Mouse (Mus musculus) MN1 (cell line): ENCODE measurements around the gene Disc1.
A peak's percentile ranks its signal among the peaks of the same experiment; 100 is the strongest.

ENCODE experiments used
- DNase-seq: peaks from one replicate; pipeline ENCODE4 v3.0.0-alpha.2; 2016; ENCODE audit warnings: low spot score

Disc1 gene

DNA sequence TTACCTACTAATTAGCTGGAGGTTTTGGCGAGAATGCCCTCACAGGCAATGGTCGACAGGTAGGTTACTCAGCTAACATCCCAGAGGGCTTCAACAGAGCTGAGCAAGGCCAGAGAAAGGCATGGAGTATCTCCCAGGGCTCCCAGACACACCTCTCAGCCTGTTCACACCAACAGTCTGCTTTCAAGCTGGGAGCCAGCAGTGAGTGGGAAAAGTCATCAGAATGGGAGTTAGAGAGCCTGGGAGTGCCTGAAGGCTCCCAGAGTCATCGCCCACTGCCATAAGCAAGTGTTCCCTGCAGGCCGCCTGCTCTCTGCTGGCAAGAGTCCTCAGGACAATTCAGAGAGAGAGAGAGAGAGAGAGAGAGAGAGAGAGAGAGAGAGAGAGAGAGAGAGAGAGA is 167.1 kb downstream of the Disc1 start:
- no peak for DNase-seq

DNA sequence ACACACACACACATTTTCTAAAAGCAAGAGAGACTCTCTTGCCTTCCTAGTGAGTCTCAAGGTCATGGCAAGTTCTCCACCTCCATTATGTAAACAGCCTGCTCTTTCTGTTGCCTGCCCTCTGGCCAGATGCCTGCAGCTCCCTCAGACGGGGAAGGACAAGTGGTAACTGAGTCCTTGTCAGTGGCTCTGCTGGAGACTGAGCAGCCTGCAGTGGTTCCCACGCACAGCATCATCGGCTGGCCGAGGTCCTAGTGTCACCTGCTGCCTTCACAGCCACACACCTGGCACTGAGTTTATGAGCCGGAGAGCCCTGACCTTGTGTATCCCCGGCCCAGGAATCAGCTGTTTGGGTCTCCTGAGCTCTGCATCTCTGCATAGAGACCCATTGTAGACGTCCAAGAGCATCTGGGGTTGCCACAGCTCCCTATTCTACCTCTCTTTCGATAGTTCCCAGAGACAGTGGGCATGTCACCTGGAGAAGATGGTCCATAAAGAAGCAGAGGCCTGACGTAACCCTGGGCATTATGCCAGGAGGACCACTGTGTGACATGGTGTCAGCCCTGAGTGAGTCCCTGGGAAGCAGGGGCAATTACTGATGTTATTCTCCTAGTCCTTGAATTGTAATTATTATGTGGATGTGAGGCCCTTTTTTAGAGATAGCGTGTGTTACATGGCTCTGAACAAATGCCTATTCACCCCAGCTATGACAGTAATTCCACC is 169.2 kb downstream of the Disc1 start:
- no peak for DNase-seq

DNA sequence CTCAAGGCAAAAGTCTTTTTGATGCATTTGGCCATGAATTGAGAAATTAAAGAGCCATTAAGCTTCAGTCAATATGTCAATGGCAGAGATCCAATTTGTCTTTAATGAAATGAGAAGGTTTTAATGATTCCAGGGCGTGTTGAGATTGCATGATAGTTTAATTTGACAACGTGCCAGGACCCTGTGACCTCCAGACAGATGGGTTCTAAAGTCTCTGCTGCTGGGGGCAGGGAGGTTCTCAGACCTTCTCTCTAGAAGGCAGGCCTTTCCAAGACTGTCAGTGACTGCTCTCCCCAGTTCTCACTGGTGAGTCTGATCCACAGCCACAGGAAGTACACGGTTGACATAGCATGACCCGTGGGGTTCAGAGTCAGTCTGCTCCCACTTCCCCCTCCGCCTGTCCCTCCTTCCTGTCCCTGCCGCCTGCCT is 170.3 kb downstream of the Disc1 start:
- peak; percentile 87 for DNase-seq

DNA sequence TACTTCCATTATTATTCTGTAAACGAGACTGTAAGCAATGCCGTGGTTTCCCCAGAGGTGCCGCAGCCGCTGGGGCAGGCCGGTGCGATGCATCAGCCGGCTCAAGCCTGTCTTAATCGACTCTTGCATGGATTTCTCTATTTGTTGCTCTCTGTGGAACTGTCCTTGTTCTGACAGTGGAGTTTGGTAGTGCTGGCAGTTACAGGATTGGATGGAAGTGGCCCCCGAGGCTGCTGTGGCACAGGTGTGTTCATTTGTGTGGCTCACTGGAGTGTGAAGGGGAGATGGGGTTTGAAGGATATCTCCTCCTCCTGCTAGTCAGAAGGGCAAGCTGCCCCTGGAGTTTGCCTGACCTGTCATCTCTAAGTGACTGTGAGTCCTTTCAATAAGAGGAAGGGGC is 171.3 kb downstream of the Disc1 start:
- DNase-seq = no peak

DNA sequence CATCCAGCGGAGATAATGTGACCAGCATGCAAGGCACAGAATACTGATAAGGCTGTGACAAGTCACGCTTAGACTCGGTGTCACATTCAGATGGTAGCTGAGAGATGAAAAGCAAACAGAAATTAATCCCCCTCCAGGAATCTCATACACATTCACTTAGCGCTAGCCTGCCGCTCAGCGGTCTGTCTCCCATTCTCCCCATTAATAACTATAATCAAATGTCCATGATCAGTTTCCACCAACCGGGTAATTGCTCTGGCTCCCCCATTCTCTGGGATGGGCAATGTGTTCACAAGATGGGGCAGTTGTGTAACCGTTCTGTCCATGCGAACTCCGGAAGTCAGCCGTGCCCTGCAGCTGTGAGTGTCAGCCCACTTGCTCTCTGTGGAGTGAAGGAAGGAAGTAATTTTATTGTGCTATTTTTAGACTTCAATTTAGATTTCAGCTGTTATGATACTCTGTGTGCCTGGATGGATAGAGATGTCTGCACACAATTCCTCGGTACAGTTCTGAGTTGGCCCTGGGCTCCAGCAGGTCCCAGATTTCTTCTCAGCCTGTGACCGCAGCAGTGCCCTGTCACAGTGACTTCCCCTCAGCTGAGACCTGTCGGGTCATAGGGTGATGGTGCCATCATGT is 173.1 kb downstream of the Disc1 start:
- no peak for DNase-seq

DNA sequence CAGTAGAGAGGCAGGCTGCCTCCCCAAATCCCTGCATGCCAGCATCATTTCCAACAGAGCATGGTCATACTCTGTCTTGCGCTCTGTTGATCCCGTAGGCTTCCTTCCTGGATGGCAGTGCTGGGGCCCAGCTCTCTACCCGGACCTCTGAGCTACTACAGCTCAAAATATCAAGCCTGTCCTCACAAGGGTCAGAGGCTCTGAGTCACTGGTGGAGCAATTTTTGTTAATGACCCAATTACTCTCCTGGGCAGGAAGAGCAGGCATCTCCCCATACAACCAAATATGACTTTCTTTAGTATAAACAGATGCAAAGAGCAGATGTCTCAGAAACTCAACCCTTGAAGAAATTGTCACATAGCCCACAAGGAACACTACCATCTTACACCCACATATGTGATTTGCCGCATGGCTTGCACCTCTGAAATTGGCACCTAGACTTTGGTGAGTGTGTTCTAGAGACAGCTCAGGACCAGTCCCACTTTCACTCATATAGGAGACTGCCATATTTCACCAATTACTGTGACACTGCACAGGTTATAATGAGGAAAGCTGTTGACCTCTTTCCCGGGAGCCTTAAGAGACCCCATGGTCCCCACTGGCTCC is 176.6 kb downstream of the Disc1 start:
- no peak for DNase-seq

DNA sequence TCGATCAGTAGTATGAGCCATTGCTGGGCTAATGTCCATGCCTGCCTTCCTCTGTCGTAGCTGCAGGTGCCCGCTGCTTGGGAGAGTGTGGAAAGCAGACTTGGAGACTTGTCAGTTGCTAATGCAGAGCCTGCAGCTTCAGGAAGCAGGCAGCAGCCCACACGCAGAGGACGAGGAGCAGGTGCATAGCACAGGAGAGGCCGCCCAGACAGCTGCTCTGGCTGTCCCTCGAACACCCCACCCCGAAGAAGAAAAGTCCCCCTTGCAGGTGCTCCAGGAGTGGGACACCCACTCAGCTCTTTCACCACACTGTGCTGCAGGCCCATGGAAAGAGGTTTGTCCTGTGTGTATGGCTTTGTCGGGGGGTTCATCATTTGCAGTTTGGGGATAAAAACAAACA is 178.7 kb downstream of the Disc1 start:
- DNase-seq = no peak

DNA sequence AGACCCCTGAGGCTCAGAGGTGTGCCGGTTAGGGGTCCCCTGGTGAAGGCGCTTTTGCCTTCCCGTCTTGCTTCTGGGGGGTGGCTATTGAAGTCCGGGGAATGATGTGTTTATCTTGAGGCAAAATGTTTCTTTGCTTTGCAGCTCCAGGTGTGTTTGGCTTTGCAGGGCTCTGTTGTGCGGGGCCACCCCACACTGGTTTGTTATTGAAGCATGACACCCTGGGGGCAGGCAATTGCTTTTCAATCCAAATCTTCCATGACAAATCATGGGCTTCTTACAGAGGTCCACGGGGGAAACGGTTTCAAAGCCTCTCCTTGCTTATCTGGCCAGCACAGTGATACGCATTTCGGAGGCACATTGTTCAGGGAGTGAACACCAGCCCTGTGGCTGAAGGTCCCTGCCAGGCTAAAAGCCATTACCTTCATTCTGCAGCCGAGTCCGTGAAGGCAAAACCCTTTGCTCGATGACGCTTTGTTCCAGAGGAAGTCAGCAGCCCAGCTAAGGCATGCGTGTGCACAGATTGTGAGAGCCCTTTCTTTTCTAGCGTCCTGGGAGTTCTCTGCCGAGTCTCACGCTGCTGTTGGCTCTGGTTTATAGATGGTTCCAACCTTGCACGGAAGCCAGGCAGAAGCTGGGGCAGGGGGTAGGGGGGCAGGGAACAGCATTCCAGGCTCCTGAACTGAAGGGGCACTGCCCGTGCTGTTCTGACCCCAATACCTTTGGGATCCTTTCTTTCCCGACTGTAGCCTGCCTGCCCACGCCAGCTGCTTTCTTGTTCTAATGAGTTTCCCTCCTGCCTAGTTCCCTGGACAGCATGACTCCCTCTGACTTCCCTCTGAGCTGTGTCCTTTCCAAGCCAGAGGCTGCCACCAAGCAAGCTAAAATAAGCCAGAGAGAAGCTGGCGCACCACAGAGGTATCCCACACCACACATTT is 182.2 kb downstream of the Disc1 start:
- DNase-seq = no peak

DNA sequence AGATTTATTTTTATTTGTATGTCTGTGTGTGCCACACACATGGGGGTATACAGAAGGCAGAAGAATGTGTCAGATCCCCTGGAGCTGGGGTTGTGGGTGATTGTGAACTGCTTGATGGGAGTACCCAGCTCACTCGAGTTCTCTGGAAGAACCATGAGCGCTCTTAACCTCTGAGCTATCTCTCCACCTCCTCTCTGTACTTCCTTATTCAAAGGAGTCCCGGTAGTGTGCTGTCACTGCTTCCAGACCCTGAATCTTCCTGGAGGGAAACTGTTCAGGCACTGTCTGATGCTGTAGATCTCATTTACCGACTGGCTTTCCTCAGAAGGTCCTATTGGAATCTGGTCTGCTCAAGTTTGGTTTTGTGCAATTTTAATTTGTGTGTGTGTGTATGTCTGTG is 186.8 kb downstream of the Disc1 start:
- DNase-seq = no peak

DNA sequence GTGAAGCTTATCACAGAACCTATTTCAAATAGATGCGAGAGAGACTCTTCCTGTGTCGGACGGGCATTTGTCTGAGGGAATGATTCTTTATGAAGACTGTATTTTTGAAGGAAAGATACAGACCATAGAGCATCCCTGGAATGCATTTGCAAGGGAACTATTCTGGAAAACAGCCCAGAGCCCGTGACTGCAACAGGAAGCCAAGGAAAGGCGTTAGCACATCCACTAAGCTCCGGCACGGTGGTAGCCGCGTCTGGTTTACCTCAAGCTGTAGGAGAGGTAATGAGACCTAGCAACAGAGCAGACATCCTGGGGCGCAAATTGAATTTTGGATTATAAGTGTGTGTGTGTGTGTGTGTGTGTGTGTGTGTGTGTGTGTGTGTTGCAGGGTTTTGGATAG is 188.4 kb downstream of the Disc1 start:
- peak; percentile 95 for DNase-seq

DNA sequence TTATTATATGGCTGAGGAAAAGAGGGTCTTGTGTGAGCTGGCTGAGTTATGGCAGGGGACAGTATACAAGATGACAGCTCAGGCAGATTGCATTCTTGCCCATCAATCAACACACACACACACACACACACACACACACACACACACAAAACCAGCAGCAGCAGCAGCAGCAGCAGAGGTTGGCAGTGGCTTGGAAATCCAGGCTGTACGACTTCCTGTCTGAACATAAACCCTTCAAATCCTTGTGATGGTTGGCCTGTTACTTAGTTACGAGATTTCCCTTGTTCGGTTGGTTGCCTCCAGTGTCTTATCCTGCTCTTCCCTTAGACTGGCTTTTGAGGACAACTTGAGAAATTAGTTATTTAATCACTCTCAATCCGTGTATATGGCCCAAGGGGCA is 188.9 kb downstream of the Disc1 start:
- no peak for DNase-seq

DNA sequence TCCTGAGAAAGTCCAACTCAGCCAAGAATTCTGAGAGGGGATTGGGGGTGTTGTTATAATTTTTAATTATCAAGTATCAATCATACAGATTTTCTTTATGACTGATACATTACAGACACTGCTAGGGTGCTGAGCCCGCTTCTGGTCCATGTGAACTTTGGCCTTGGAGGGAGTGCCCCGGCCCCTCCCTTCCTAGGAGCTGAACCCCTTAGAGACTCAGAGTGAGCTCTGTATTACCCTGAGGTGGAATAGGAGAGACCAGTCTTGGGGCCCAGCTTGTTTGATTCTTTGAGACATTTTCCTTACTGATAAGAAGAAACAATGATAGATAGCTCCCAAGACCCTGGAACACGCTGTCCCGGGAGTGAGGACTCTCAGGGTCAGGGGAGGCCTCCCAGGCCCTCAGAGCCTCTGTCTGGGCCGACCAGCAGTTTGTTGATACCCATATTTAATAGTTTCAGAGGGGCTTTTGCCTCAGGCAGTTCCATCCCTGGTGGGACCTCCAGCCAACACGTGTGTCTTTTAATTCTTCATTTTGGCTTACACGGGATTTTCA is 192.8 kb downstream of the Disc1 start:
- no peak for DNase-seq

DNA sequence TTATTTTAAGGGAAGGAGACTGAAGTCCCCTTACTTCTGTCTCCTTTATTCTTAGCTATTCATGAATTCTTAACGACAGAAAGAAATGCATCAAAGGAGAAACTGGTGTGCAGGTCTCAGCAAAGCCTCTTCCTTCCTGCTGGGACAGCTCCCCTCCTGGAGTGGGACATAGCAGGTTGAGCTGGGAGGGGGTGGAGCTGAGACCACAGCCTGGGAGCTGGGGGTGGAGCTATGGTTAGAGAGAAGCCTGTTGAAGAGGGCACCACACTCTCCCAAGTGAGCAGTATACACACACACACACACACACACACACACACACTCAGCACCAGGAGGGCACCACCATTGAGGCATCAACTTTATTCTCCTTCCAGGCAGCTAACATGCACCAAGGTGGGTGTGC is 193.4 kb downstream of the Disc1 start:
- no peak for DNase-seq

DNA sequence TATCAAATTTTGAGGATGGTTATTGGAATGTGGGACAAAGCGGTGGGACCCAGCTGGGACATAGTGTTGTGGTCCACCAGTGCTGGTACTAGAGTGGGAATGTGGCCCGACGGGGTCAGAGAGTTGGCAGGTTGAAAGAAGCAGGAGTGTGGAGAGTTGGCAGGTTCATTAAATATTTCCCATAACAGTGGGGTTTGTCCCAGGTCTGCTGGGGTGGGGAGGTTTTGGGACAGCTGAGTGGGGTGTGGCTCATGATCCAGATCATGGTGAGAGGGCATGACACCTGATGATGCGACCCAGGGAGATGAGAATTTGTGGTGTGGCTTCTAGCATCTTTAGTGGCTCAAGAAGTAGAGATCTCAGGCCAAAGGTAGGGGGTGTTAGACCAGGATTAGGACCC is 199.0 kb downstream of the Disc1 start:
- DNase-seq = no peak

DNA sequence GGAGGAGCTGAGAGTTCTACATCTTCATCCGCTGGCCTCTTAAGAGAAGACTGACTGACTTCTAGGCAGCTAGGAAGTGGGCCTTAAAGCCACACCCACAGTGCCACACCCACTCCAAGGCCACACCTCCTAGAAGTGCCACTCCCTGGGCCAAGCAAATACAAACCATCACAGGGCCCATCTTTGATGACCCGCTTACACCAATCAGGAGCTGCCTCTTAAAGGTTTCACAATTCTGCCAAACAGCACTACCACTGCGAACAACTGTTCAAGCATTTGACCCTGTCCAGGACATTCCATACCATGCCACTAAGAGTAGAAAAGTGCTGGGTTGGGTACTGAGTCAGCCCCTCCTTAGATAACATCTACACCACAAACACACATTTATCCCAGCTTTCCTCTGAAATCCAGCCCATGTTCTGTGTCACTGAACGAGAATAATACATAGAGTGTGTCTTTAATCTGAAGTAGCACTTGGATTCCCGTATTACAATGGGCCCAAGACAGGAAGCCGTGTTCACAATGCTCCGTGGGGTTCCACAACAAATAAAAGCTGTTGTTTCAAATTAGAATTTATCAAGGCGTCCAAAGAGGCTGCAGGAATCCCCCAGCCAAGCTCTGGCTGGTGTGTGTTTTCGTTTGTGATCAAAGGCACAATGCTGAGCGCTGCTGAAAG is 199.6 kb downstream of the Disc1 start:
- DNase-seq = peak; percentile 70

DNA sequence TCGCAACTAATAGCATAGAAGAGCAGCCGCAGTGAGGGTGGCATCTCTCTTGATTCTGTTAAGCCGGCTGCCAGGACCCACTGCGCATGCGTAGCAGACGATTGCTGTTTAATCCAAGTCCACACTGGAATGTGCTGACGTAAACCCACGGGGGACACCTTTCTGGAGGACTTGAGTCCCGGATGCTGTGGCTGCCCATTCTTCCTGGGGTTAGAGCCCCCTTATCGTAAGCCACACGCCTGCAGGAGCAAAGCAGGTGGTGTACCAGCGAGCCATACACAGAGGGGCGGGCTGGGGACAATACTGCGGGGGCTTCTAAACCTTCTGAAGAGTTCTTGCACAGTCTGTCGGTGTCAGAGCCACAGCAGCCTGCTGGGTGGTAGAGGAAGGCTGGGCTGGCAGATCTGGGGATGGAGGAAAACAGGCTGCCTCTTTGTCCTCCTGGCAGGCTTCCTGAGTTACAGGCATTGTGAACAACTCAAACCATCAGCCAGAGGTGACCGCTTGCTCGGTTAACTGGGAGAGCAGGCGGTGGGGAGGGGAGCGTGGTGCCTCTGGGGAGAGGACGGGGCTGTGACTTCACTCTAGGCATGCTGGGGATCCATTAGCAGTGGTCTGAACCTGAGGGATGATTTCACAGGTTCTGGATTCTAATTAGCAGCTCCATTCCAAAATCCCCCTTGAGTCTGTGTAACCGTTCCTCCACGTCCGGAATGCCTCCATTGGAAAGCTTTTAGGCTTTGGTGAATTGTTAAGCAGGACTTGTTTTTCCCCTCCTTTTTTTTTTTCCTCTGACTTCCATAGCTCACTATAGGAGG is 200.4 kb downstream of the Disc1 start:
- peak; percentile 93 for DNase-seq

DNA sequence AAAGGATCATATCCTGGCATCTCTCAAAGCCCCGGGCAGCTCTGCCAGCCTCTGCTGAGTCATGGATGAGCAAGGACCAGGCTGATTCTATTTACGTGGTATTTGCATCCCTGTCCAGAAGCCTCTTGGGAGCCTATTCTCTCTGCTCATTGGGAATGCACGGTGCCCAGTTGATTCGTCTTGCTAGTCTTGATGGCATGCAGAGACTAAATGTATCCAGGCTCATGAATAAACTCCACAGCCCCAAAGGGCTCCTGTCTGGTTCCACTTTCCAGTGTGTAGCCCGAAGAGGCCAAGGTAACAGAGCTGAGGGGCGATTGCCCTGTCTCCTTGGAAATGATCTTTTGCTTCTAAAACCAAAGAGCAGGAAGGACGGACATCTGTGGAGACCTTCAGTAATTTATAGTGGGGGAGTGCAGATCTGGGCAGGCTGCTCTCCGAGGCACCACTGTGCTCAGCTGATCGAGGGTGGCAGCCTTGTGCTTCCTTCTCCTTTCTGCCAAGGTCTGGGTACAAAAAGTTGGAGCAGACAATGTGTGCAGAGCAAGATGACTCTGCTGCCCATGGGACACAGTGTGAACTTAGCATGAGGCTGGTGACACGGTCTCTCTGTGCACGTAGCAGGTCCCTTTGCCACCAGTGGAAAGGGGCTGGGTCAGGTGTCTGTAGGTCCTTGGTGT is 201.2 kb downstream of the Disc1 start:
- peak; percentile 100 for DNase-seq

DNA sequence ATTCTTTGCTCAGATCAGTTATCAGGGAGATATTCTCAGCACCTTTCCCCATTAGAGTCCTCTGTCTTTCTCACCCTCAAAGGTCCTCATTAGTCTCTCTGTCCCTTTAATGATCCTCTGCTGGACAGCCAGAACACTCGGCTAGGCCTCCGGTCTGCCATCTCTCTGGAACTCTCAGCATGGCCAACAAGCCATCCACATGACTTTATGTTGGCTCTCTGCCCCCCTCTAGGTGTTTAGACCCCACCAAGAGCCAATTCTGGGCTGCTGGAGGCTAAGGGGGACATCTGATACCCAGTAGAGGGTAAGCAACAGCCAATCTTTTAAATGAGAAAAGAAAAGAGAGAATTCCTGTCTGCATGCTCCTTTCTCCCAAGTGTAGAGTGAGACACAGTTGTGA is 203.7 kb downstream of the Disc1 start:
- no peak for DNase-seq

DNA sequence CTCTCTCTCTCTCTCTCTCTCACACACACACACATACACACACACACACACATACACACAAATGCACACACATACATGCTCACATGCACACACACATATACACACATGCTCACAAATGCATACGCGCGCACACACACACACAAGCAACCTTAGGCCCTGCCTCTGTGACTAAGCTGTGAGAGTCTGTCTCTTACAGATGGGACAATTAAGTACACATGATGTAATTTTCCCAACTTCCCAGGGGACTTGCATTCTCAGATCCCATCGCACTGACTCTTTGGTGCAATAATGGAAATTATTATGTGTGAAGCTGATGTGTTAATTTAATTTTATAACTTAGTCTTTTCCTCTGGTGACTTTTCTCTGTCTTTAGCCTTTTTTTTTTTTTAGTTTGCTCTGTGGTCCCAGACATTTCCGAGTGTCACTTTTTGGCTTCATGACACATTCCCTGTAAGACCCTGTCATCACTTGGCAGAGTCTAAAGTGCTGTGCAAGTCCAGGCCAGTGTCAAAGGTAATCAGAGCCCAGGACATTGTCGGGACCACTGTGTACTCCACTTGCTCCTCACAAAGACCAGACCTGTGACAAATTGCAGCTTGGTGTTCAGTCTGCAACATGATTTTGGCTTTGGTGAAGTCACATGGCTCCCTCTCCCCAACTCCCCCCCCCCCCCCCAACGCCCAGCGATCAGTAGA is 205.0 kb downstream of the Disc1 start:
- peak; percentile 88 for DNase-seq
